Mouse (Mus musculus) right cerebral cortex, adult 18-20 months (tissue): ENCODE measurements around the gene Ermap.

Source experiments
- DNase-seq: peaks from one replicate; pipeline ENCODE4 v3.0.0; 2022; ENCODE audit warnings: mixed read lengths

Ermap gene

DNA sequence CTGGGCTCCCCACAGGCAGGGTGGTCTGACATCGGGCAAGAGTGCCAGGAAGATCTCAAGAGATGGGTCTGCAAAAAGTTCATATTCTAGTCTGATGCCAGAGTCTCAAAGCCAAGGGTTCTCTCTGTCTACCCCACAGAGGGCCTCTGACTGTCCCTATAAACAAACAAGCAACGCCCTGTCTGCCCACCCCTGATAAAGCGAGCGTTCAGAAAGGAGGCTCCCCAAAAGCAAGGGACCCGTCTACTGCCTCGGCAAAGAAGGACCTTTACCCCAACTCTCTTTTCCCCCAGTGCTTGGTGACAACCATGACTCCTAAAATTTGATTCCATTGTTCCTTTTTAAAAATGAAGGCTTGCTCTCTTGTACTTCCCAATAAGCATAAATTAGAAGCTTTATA, at the start of gene Ermap:
Gene Ermap, minus strand, starts transcription at position 148 of the 400 bp plus-strand sequence.
- DNase-seq = no peak

DNA sequence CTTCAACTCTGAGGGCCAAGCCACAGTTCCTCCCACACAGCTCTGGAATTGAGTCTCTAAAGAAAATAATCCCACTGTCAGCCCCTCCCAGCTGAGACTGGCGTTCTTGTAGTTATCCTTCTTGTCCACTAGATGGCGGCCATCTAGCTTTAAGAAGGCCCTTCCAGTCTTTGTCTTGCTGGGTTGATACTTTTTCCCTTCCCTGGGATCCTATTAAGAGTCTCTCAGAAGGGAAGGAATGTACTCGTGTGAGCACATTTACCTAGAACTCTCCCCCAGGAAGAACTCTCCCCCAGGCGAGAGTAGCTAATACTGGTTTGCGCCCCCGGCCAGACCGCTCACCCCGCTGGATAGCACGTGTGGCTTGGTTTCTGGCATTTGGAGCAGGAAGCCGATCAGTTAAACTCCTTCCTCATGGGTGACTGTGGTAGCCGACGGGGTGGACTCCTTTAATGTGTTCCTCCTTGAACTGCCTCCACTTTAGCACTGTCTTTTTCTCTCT, 49.4 kb upstream of the Ermap start:
- DNase-seq = peak; percentile 54

DNA sequence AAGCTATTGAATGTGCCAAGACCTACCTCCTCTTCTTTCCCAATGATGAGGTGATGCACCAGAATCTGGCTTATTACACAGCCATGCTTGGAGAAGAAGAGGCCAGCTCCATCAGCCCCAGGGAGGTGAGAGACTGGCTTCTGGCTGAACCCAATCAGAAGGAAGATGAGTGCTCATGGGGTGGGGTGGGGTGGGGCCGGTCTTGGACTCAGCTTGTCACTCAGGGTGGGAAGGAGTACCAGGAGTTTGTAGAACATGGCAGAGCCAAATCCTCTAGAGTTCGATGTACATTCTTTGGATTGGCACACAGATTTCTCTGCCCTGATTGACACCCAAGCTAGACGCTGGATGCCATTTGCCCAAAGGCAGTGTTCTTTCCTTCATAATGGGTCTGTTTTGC, 48.9 kb upstream of the Ermap start:
- no peak for DNase-seq

DNA sequence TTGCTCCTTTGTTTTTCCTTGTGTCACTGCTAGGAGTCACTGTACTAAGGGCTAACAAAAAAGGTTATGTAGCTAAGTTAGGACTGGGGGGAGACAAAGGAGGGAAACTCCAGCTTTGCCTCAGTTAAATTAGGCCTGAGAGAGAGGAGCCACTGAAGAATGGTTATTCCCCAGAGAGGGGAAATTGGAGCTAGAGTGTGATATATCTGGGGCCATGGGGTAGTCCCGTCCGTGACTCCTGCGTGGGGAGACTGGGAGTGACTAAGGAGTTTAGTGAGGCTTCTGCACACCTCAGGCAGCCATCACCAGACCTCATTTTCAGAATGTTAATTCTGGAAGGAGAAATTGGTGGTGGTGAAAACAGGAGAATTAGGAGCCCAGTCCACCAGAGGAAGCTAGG, 44.5 kb upstream of the Ermap start:
- no peak for DNase-seq

DNA sequence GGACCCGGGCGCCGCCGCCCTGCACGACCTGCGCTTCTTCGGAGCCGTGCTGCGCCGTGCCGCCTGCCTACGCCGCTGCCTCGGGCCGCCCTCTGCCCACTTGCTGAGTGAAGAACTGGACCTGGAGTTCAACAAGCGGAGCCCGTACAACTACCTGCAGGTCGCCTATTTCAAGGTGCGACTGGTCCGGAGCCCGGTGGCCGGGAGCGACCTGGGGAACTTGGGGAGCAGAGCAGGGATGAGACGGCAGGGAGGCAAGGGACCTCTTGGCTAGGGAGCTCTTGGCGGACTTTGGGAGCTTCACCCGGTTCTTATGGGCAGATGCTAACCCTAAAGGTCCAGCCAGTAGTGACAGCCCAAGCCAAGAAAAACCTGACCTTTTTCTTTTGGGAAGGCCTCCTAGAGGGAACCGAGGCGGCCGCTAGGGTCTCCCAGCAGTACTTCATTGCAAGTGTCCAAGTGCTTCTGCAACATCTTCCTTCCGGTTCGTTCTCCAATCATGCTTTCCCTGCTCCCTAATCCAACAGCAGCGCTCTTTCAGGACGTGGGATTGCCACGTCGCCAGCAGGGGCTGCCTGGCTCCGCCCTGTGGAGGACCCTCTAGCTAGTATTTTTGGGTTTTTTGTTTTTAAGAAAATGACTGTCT, 43.6 kb upstream of the Ermap start:
- DNase-seq = peak; percentile 57

DNA sequence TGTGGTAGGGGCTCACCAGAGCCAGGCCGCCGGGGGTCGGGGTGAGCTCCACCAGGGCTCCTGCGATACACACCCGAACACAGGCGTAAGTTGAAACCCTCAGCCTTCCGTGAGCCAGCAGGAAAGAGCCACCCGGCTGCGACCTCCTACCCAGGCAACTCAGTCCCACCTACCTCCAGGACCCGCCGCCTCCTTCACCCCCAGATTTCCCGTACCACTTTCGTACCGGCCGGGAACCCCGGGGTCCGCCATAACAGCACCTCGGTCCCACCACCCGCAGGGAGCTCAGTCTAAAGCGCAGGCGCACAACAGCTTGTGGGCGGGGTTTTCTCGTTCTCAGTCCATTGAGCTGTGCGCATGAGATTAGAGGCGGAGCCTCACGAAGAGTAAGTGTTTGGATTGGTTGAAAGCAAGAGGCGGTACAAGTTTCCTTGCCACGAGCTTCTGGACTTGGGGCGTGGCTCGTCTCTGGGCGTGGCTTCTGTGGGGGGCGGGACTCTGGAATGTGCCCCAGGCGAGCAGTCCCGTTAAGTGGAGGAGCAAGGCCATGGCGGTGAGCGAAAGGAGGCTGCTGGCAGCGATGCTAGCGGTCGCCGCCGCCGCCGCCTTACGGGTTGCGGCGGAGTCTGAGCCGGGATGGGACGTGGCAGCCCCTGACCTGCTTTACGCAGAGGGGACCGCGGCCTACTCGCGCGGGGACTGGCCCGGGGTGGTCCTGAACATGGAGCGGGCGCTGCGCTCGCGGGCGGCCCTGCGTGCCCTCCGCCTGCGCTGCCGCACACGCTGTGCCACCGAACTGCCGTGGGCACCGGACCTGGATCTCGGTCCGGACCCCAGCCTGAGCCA, 42.8 kb upstream of the Ermap start, which contains the start of the genes AU022252 and P3h1:
Gene AU022252, minus strand, starts transcription at position 303 of the 846 bp plus-strand sequence.
Gene P3h1, plus strand, starts transcription at position 506 of the 846 bp plus-strand sequence.
- DNase-seq = peak; percentile 99

DNA sequence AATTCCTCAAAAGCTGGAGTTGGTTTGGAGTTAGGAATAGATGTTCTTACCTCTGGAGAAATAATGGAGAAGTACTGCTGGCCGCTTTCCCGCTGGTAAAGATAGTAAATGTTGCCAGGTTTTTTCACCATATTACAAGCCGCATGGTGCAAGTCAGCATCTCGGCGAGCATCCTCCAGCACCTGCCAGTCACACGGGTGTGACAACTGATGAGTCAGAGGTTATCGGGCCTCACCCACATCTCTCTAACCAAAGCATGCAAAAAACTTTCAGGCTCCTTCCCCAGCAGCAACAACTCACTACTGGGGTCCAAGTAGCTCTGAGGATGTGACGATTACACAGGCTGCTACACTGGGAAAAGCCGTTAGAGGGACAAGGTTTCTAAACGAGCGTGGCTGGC, 36.9 kb upstream of the Ermap start:
- DNase-seq = no peak

DNA sequence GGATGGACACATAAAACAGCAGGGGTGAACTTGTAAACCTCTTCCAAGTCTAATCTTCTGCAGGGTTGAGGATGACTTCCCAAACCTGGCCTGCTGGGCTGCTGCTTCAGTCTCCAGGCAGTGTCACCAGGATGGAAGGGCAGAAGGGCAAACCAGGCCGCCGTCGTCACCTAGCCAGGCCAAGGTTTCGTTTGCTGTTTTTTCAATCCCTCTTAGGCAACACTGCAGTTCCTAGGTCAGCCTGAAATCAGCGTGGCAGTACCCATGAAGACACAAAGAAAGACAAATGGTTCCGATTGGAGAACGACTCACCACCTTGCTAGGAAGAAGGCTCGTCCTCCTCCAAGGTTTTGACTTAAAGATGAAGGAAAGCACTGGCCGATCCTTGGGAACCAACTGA, 35.9 kb upstream of the Ermap start:
- no peak for DNase-seq

DNA sequence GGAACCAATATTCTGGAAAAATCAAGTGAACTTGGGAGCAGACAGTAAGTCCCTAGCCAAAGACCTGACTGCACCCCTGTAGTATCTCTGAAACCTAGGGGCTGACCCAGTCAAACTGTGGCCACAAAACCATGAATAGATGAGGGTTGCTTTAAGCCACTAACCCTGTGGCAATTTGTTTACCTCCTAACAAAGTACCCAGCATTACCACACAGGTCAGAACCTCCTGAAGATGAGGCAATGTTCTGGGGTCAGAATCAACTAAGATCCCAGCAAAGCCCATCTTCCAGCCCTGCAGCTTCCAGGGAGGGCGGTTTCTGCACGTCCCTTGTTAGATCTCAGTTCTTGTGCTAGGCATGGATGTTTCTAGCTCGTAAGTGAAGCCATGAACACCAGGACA, 34.7 kb upstream of the Ermap start:
- no peak for DNase-seq

DNA sequence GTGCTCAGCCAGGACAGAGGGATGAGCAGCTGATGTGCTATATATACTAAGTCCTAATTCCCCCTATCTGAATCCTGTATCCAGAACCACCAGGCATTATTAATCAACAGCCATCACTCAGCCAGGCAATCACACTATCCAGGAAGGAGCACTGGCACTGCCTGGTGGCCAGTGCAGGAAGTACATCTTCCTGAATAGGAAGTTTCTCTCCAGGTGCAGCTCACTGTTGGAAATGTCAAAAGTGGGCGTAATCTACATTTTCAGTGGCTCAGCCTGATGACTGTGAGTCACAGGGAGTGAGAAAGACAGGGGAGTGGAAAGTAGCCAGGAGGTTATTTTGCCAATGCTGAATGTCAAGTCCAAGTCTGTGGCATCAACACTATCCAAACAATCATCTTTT, 33.9 kb upstream of the Ermap start:
- peak; percentile 41 for DNase-seq

DNA sequence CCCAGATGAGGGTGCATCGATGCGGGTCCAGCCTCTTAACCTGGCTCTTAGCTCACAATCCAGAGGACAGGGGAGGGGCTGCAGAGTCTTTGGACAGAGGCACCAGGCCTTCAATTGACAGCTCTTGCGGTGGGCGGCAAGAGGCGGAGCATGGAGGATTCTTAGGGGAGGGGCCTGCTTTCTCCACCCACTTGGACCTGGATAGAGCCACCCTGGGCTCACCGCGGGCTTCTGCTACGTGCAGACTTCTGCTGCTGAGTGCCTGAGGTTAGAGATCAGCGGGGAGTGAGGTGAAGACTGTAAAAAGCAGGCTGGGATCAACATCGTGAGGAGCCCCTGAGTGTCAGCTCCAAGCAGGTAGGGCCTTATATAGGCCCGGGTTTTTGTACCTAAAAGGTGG, 28.4 kb upstream of the Ermap start, which contains the start of gene Tmem269:
Gene Tmem269, minus strand, starts transcription at position 49 of the 400 bp plus-strand sequence.
- DNase-seq = no peak

DNA sequence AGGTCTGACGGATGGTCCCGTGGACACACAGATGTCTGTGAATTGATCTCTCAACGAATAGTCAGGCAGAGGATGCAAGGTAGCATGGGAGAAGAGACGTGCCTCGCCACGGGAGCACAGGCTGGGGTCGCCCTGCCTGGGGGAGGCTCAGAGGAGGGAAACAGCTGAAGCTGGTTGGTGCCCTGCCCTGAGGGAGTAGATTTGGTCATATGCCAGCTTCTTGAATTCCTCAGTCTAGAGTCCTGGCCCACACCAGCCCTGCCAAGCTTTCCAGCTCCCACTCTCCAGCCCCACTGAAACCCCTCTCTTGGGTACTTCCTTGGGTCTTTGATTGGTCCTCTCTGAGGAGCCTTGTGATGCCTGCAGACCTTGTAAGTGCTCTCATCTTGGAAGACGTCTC, 26.9 kb upstream of the Ermap start:
- no peak for DNase-seq

DNA sequence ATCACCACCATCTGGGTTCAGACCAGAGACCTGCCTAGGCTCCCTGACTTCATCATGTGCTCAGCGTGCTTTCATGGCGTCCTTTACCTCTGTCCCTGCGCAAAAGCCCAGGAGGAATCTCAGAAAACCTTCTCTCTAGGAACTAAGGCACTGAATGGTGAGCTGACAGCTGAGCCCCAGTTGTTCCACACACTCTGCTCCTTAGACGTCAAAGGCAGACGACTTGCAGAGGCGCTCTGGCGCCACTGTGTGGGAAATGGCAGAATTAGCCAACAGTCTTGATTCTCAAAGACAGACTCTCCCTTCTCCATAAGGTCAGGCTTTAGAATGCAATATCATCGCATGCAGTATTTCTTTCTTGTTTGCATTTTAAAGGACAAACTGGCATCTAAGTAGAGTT, 14.9 kb upstream of the Ermap start:
- peak; percentile 63 for DNase-seq

DNA sequence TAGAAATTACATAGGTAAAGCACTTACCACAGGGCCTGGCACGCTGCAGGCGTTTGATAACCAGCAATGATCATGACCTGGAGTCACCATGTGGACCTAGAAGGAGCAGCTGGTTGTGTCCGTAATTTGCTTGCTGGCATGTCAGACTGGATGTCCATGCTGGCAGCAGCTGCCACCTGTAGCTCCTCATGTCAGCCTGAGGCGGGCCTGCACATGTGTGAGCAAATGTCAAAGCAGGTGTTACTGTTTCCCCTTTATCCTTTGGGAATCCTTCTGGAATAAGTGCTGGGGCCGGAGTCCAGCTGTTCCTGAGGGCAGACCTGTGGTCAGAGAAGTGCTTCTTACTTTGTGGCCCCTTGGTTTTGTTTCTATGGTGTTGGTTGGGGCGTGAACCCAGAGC, 8.3 kb upstream of the Ermap start:
- no peak for DNase-seq

DNA sequence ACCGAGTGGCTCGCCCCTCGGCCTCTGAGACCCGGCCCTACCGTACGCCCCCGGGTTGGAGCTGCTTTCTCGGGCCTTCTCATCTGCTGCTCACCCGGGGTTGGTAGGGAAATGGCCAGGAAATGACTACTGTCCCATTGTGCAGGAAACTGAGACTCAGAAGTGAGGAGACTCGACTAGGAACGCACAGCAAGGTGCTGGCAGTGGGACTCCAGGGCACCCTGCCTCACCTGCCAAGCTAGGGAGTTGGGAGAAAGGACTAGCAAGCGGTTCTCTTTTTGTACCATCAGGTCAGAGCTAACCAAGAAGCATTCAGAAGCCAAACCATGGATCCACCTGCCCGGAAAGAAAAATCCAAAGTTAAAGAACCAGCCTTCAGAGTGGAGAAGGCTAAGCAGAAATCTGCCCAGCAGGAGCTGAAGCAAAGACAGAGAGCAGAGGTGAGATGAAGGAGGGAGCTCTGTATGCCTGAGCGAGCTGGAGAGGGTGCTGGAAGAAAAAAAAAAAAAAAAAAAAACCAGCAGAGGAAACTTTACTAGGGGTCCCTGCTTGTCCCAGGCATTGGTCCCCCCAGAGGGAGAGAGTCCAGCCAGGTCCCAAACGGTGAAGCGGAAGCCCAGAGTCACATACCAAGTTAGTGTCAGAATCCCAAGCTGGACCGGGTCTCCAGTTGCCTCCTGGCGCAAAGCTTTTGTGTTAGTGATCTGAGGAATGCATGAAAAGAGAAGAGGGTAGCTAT, 5.9 kb upstream of the Ermap start:
- DNase-seq = no peak

DNA sequence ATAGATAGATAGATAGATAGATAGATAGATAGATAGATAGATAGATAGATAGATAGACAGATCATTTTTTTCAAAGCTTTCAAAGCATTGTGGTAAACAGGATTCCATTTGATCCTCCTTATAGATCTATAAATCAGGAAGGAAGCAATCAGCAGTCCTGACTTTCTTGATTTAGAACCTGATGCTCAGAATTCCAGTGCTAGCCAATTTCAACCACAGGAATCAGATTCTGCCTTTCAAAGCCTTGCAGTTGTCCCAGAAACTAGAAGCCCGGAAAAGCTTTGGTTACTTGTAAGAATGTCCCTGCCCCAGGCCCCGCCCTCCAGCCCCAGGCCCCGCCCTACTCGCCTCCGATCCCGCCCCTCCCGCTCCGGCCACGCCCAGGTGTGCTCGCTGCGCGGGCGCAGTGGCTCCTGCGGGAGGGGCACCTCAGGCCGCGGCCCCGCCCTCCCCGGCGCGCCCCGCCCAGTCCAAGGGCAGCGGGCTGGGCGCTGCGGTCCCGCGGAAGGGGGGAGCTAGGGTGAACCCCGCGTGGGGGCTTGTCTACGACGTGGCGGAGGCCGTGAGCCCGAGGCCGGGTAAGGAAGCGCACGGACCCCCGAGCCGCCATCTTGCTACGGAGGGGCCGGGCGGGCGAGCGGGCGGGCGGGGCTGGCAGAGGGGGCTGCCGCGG, 5.2 kb upstream of the Ermap start, which contains the start of gene Svbp:
Gene Svbp, plus strand, starts transcription at position 398 of the 673 bp plus-strand sequence.
- DNase-seq = peak; percentile 88

DNA sequence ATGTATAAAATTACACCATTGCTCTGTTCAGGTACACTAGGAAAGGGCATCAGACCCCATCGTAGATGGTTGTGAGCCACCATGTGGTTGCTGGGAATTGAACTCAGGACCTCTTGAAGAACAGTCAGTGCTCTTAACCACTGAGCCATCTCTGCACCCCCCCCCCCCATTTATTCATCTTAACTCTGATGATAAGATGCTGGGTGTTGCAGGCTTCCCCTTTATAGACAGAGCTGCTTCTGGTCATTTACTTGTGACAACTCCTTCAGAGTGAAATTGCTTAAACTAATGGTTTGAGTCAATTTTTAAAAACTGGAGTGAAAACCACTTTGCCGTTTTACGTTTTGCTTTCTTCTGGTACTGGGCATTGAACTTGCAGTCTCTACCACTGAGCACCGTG, 2.9 kb upstream of the Ermap start:
- DNase-seq = no peak

DNA sequence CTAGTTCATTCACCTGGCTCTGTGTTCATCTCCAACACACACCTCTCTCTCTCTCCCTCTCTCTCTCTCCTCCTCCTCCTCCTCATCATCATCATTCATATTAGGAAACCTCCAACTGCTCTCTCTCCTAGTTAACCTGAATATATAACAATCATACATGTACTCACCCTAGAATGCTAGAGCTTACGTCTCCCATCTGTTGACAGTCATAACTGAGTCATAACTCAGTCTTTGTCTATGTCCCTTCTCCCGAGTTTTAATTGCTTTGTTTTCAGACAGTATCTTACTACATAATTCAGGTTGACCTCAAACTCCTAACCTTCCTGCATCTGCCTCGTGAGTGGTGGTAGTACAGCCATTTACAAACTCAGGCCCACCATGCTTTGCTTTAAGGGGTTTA, 1.5 kb upstream of the Ermap start:
- no peak for DNase-seq

DNA sequence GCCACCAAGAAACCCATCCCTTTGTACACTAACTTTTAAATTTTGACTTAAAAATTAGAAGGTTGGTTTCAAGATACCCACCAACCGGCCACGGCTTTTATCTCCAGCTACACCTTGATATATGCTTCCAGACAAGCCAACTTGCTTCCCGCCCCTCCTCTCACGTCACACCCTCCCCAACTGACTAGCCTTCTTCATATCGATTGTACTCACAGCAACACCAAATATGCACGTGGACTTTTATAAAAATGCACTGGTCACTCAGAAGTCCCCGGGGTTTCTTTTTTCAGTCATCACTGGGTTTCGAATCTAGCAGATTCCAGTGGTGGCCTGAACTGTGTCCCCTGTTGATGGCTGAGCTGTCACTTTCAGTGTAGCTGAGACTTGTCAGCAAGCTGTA, 807 bp upstream of the Ermap start:
- DNase-seq = no peak

DNA sequence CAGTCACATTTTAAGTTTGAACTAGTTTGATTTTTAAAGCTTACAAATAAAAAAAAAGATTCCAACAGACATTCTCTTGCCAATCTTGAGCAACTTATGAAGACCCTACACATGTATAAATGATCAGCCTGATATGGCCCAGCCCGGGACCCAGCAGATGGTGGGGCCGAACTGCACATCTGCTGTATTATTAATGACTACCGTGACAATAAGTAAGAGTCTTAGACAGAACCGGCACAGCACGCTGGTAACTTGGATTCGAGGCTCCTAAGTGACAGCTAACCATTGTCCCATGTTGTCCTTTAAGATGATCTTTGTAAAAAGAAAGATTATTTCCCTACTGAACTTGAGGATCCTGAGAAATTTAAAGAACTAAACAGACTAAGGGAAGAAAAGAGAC, 419 bp downstream of the Ermap start:
- DNase-seq = no peak

DNA sequence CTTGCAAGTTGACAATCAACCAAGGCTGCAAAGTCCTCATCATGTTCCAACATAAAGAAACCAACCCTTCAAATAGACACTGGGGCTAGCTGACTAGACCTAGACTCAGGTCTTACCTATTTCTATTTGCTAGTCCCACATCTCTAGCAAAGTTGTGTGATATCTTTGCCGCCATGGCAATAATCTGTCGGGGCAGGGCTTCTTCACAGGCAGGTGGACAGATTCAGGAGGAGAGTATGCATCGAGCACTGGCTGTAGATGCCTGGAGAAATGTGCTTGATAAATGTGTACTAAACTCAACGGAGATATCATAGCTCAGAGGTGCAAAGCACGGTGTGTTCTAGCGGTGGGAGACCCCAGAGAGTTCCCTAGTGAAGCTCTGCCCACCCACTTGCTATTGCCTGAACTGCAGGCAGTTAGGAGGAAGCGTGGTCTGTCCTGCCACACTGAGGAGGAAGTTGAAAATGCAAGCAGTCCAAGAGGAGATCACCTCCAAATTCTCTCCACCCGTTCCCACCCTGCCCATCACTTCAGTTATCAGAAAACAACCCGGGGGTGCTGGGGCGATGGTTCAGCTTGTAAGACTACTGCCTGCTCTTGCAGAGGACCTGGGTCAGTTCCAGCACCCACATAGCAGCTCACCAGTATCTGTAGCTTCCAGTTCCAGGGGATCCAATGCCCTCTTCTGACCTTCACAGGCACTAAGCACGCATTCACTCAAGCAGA, 1.6 kb downstream of the Ermap start:
- DNase-seq = no peak

DNA sequence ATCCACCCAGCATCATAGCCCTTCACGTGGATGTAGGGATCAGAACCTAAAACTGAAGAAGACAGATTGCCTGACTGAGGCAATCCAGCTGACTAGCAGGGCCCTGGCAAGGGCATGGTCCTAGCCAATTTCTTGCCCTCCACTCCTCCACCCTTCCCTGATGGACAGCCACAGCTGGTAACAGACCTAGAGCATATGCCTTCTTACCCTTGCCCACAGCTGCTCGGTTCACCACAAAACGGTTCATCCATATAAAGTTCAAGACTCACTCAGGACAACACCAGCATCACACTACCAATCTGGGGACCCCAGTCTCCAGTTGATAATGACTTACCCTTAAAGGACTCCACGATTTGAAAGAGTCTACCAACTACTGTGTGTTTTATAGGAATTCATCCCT, 4.0 kb downstream of the Ermap start:
- no peak for DNase-seq
